Mouse (Mus musculus) embryonic facial prominence, embryonic 11.5 days (tissue): ENCODE data around the gene Ccdc182. TPM values are rescaled to one million over a fixed set of nuclear protein-coding genes. Genes with fewer than 3 reads are reported as not detected.

Experiments
- ATAC-seq: fragments of 200-750 bp; cut with Nextera tagmentation; replicated peaks from 2 replicates; pipeline ENCODE4 v1.8.0; 2017; ENCODE audit warnings: low read depth; ENCODE audit not compliant: insufficient number of reproducible peaks, low FRiP score, low TSS enrichment
- DNase-seq: peaks from one replicate; pipeline ENCODE4 v3.0.0-alpha.2; 2015; ENCODE audit warnings: low spot score
- H3K27ac ChIP-seq: fragments of 300-500 bp; sonication (generic); replicated peaks from 2 replicates; pipeline ENCODE4 v1.5.1; 2014; ENCODE audit warnings: mild to moderate bottlenecking, low read depth, low read length, control low read depth
- H3K27me3 ChIP-seq: fragments of 300-500 bp; sonication (generic); 2 replicates; pipeline ENCODE4 v1.6.1; 2014; ENCODE audit warnings: mild to moderate bottlenecking, low read length, moderate library complexity, mixed read lengths; ENCODE audit not compliant: control insufficient read depth, insufficient read depth
- H3K36me3 ChIP-seq: fragments of 300-500 bp; sonication (generic); replicated peaks from 2 replicates; pipeline ENCODE4 v1.6.1; 2014; ENCODE audit warnings: low read depth, mild to moderate bottlenecking, low read length, moderate library complexity, mixed read lengths; ENCODE audit not compliant: control insufficient read depth, insufficient read depth
- H3K4me1 ChIP-seq: fragments of 300-500 bp; sonication (generic); 2 replicates; pipeline ENCODE4 v1.6.1; 2014; ENCODE audit warnings: low read length, mixed read lengths; ENCODE audit not compliant: control insufficient read depth, insufficient read depth
- H3K4me2 ChIP-seq: fragments of 300-500 bp; sonication (generic); 2 replicates; pipeline ENCODE4 v1.6.1; 2014; ENCODE audit warnings: low read depth, mild to moderate bottlenecking, control low read depth, low read length, moderate library complexity
- H3K4me3 ChIP-seq: fragments of 300-500 bp; sonication (generic); 2 replicates; pipeline ENCODE4 v1.5.1; 2014; ENCODE audit warnings: low read depth, low read length, control low read depth
- H3K9ac ChIP-seq: fragments of 300-500 bp; sonication (generic); replicated peaks from 2 replicates; pipeline ENCODE4 v1.6.1; 2014; ENCODE audit warnings: mild to moderate bottlenecking, control low read depth, low read length
- H3K9me3 ChIP-seq: fragments of 300-500 bp; sonication (generic); replicated peaks from 2 replicates; pipeline ENCODE4 v1.6.1; 2016; ENCODE audit warnings: mild to moderate bottlenecking, low read length, inconsistent platforms, mixed read lengths; ENCODE audit not compliant: control insufficient read depth
- WGBS: fragments of 180-500 bp; shearing (Covaris S2); extraction: QIAGEN DNeasy Blood & Tissue Kit; methylation state at CpG from one replicate; pipeline ENCODE4 v1.1.7; 2014; 5-methylcytosine and 5-hydroxymethylcytosine counted together
- polyA plus RNA-seq: library from polyadenylated mRNA; unstranded; fragments of >200 nt; fragmentation: Nextera tagmentation; extraction: Ambion mirVana; gene quantifications from 2 replicates; pipeline ENCODE4 v1.2.1, GENCODE M21; 2014

Ccdc182 gene
- polyA plus RNA-seq, 1 experiment from 2014 or later, result 1.7 TPM

- DNase-seq (no peak), ATAC-seq (no peak)
- Histone ChIP-seq H3K4me2 (no peak overlapping the region), H3K36me3 (no peaks in the 10 kb centered on the region), H3K27ac (no peak overlapping the region), H3K9ac (no peak overlapping the region), H3K4me3 (no peak overlapping the region), H3K4me1 (peaks cover 2% of the 10 kb centered on the region; the same call in 1 of the 2 replicates), H3K9me3 (no peaks in the 10 kb centered on the region), H3K27me3 (no peaks in the 10 kb centered on the region)
- WGBS, result 80% methylated on average over 4 of the region's 4 CpGs
Measured at GRCm38 (mm10) chr11:88299345-88299744, 5.5 kb downstream of the Ccdc182 start.

GRCm38 (mm10) chr11:88301619-88302018, 7.8 kb downstream of the Ccdc182 start:
- H3K36me3 ChIP-seq, result no peaks in the 10 kb centered on the region
- H3K4me2 ChIP-seq, result no peak overlapping the region
- 36% methylated on average over 6 of the region's 6 CpGs for WGBS
- no peak overlapping the region for H3K27ac ChIP-seq
- H3K27me3 ChIP-seq, result no peaks in the 10 kb centered on the region
- no peak overlapping the region for H3K9ac ChIP-seq
- no peaks in the 10 kb centered on the region for H3K9me3 ChIP-seq
- no peaks in the 10 kb centered on the region; the same call in 1 of the 2 replicates for H3K4me1 ChIP-seq
- DNase-seq, result peak; percentile 77
- H3K4me3 ChIP-seq, result no peak overlapping the region
- ATAC-seq, result no peak

- Histone ChIP-seq H3K9ac (no peak overlapping the region), H3K4me2 (no peak overlapping the region), H3K4me3 (no peak overlapping the region), H3K9me3 (no peaks in the 10 kb centered on the region), H3K36me3 (no peaks in the 10 kb centered on the region), H3K4me1 (peaks cover 3% of the 10 kb centered on the region), H3K27ac (no peak overlapping the region), H3K27me3 (no peaks in the 10 kb centered on the region)
- ATAC-seq (no peak), DNase-seq (no peak)
- WGBS, result 91% methylated on average over 6 of the region's 6 CpGs
Measured at GRCm38 (mm10) chr11:88305759-88306158, 11.9 kb downstream of the Ccdc182 start.

GRCm38 (mm10) chr11:88307616-88308543, 14.0 kb downstream of the Ccdc182 start:
- H3K4me1 ChIP-seq, result peaks cover 3% of the 10 kb centered on the region; the same call in 1 of the 2 replicates

GRCm38 (mm10) chr11:88309059-88309700, 15.3 kb downstream of the Ccdc182 start:
- DNase-seq, result peak; percentile 25
- Histone ChIP-seq H3K27ac (peak overlapping the region; percentile 61), H3K4me1 (peaks cover 3% of the 10 kb centered on the region; the same call in 1 of the 2 replicates)

More at GRCm38 (mm10) chr11:88307616-88308543, 14.0 kb downstream of the Ccdc182 start:
- H3K36me3 ChIP-seq, result no peaks in the 10 kb centered on the region
- DNase-seq, result peak; percentile 27
- H3K27me3 ChIP-seq, result no peaks in the 10 kb centered on the region
- WGBS, result 75% methylated on average over 14 of the region's 14 CpGs
- H3K9ac ChIP-seq, result no peak overlapping the region
- H3K4me3 ChIP-seq, result no peak overlapping the region
- no peak overlapping the region; the same call in 1 of the 2 replicates for H3K27ac ChIP-seq
- H3K9me3 ChIP-seq, result no peaks in the 10 kb centered on the region
- ATAC-seq, result no peak
- H3K4me2 ChIP-seq, result no peak overlapping the region

GRCm38 (mm10) chr11:88310773-88311172, 16.9 kb downstream of the Ccdc182 start:
- Histone ChIP-seq H3K27me3 (no peaks in the 10 kb centered on the region), H3K9ac (no peak overlapping the region), H3K36me3 (no peaks in the 10 kb centered on the region), H3K27ac (no peak overlapping the region), H3K4me1 (peaks cover 3% of the 10 kb centered on the region; the same call in 1 of the 2 replicates), H3K4me3 (no peak overlapping the region), H3K4me2 (no peak overlapping the region), H3K9me3 (no peaks in the 10 kb centered on the region)
- DNase-seq, result no peak
- WGBS, result 56% methylated on average over 6 of the region's 6 CpGs
- ATAC-seq, result no peak

More at GRCm38 (mm10) chr11:88309059-88309700, 15.3 kb downstream of the Ccdc182 start:
- H3K9me3 ChIP-seq, result no peaks in the 10 kb centered on the region
- WGBS, result 35% methylated on average over 10 of the region's 10 CpGs
- H3K4me3 ChIP-seq, result no peak overlapping the region
- H3K9ac ChIP-seq, result no peak overlapping the region
- no peaks in the 10 kb centered on the region for H3K27me3 ChIP-seq
- ATAC-seq, result peak; percentile 65
- H3K36me3 ChIP-seq, result no peaks in the 10 kb centered on the region
- no peak overlapping the region for H3K4me2 ChIP-seq

GRCm38 (mm10) chr11:88311606-88312005, 17.7 kb downstream of the Ccdc182 start:
- no peak overlapping the region for H3K4me2 ChIP-seq
- 54% methylated on average over 7 of the region's 7 CpGs for WGBS
- no peak overlapping the region for H3K27ac ChIP-seq
- ATAC-seq (no peak), DNase-seq (no peak)
- no peak overlapping the region for H3K9ac ChIP-seq
- no peaks in the 10 kb centered on the region for H3K9me3 ChIP-seq
- H3K4me1 ChIP-seq, result peaks cover 3% of the 10 kb centered on the region; the same call in 1 of the 2 replicates
- H3K27me3 ChIP-seq, result no peaks in the 10 kb centered on the region
- H3K4me3 ChIP-seq, result no peak overlapping the region
- no peaks in the 10 kb centered on the region for H3K36me3 ChIP-seq
